In the genomic region with DNA sequence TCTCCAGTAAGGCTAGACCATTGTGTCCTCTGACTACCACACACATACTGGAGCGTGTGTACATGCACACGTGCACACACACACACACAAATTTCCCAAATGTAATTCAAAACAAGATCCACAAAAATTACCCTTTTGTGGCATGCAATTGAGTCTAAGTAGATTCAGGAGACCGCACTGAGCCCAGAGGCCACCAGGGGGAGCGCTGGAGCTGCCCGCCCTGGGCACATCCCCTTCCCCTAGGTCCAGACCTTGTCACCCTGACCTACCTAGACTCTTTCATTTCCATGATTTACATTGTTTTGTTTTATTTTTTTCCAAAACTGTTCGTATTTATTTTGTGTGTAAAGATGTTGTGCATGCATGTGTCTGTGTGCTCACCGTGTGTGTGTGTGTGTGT, we compare ENCODE assay signal across 8 mouse cellular contexts. TPM values are rescaled to one million over a fixed set of nuclear protein-coding genes. Genes with fewer than 3 reads are reported as not detected.
DNase-seq lines count a peak whose midpoint lies in the region; ATAC-seq and TF ChIP-seq lines count a peak whose summit lies in the region.

No protein-coding gene starts in this region.

- no peaks in the 10 kb centered on the region for H3K36me3 ChIP-seq in heart, adult 2 months (ENCODE audit: control insufficient read depth, insufficient read depth, low read length)
- H3K36me3 ChIP-seq in midbrain, postnatal 0 days (ENCODE audit: insufficient read depth, low read length), result peaks cover 3% of the 10 kb centered on the region; the same call in 1 of the 2 replicates

- no peaks in the 10 kb centered on the region for H3K27me3 ChIP-seq in heart, adult 2 months (ENCODE audit: control insufficient read depth, insufficient read depth, low read length)
- H3K27me3 ChIP-seq in midbrain, postnatal 0 days (ENCODE audit: insufficient read depth, low read length), result no peaks in the 10 kb centered on the region

- 7% methylated on average over 7 of the region's 7 CpGs for WGBS in heart, adult 2 months
- 10% methylated on average over 7 of the region's 7 CpGs for WGBS in midbrain, postnatal 0 days

- TF ChIP-seq CTCF in heart, adult 2 months (IDR thresholded peaks at IDR 0.05), result peak; percentile 94
- TF ChIP-seq CTCF in midbrain, postnatal 0 days (IDR thresholded peaks at IDR 0.05), result peak; percentile 76

- no peak overlapping the region for H3K27ac ChIP-seq in heart, adult 2 months
- H3K27ac ChIP-seq in midbrain, postnatal 0 days (ENCODE audit: low read depth, low read length), result no peak overlapping the region

- H3K9ac ChIP-seq in heart, adult 2 months (ENCODE audit: low read depth, low read length), result no peak overlapping the region
- H3K9ac ChIP-seq in midbrain, postnatal 0 days (replicated peaks; ENCODE audit: low read length, poor library complexity, severe bottlenecking), result no peak overlapping the region

- no peak for ATAC-seq in midbrain, postnatal 0 days (ENCODE audit: low FRiP score)

- no peak overlapping the region for H3K4me3 ChIP-seq in heart, adult 2 months
- H3K4me3 ChIP-seq in midbrain, postnatal 0 days (ENCODE audit: low read depth, low read length), result no peak overlapping the region

- intact Hi-C loops in heart, adult 2 months (cut with DNase I), result loop anchor here (1.0 to 5.0 kb wide), 3 partner anchors 25 to 156 kb away; no protein-coding TSS in a partner anchor

- H3K9me3 ChIP-seq in midbrain, postnatal 0 days (ENCODE audit: low read length), result no peaks in the 10 kb centered on the region

- TF ChIP-seq POLR2A in heart, adult 2 months (IDR thresholded peaks at IDR 0.05; ENCODE audit: insufficient read depth, low read depth, low read length), result no peak

- no peaks in the 10 kb centered on the region for H3K79me2 ChIP-seq in heart, adult 2 months (replicated peaks; ENCODE audit: control insufficient read depth, insufficient read depth, low read length)

- no peak overlapping the region for H3K4me2 ChIP-seq in midbrain, postnatal 0 days (ENCODE audit: low read depth, low read length, poor library complexity, severe bottlenecking)

- peak; percentile 50 to 77 for DNase-seq in heart, adult 2 months
- DNase-seq in heart, adult 11 months, result no peak
- DNase-seq in urinary bladder, postnatal 14 days (ENCODE audit: low spot score), result peak; percentile 52
- DNase-seq in urinary bladder, adult 2 months (ENCODE audit: low spot score), result no peak
- peak; percentile 81 for DNase-seq in cerebellum, adult 9-10 months
- DNase-seq in kidney, adult 9 months, result peak; percentile 67
- DNase-seq in midbrain, postnatal 0 days (ENCODE audit: low spot score), result no peak
- no peak for DNase-seq in frontal cortex, postnatal 14 days (ENCODE audit: low spot score in 2 of 2)

- TF ChIP-seq EP300 in heart, adult 2 months (IDR thresholded peaks at IDR 0.05; ENCODE audit: insufficient read depth, low read depth, low read length), result no peak

- no peaks in the 10 kb centered on the region for H3K4me1 ChIP-seq in heart, adult 2 months (ENCODE audit: control insufficient read depth, insufficient read depth, low read length)
- H3K4me1 ChIP-seq in midbrain, postnatal 0 days (ENCODE audit: insufficient read depth, low read length), result peaks cover 4% of the 10 kb centered on the region; the same call in 1 of the 2 replicates

RNA-seq across cellular contexts. Expression of gene Gng7, which starts 1.9 kb away (rescaled TPM):
- under 1 TPM; 0.50 to 0.63 TPM for total RNA-seq in heart, adult 2 months (2021)
- 0.68 and 1.1 TPM in 2 replicates for polyA plus RNA-seq in heart, adult 2 months (2012; rRNA removed)
- 4.2 and 5.4 TPM in 2 replicates for polyA plus RNA-seq in urinary bladder, adult 2 months (2012; rRNA removed)
- 27.6 and 40.7 TPM in 2 replicates for total RNA-seq in midbrain, postnatal 0 days (2014; rRNA removed)
- polyA plus RNA-seq in midbrain, postnatal 0 days (2015; fragmentation: Nextera tagmentation; extraction: Ambion mirVana), result 29.5 and 29.9 TPM in 2 replicates

RNA-seq across cellular contexts. Expression of gene Diras1, which starts 8.8 kb away (rescaled TPM):
- not detected for total RNA-seq in heart, adult 2 months (2021)
- 0.04 and 0.06 TPM in 2 replicates for polyA plus RNA-seq in heart, adult 2 months (2012; rRNA removed)
- polyA plus RNA-seq in urinary bladder, adult 2 months (2012; rRNA removed), result 0.12 and 0.17 TPM in 2 replicates
- total RNA-seq in midbrain, postnatal 0 days (2014; rRNA removed), result 104 and 119 TPM in 2 replicates
- 95.2 and 98.3 TPM in 2 replicates for polyA plus RNA-seq in midbrain, postnatal 0 days (2015; fragmentation: Nextera tagmentation; extraction: Ambion mirVana)

RNA-seq across cellular contexts. Expression of gene Slc39a3, which starts 20.6 kb away (rescaled TPM):
- total RNA-seq in heart, adult 2 months (2021), result 10 to 100 TPM; 13.9 to 14.4 TPM
- 20.5 and 21.9 TPM in 2 replicates for polyA plus RNA-seq in heart, adult 2 months (2012; rRNA removed)
- polyA plus RNA-seq in urinary bladder, adult 2 months (2012; rRNA removed), result 25.3 and 29.3 TPM in 2 replicates
- total RNA-seq in midbrain, postnatal 0 days (2014; rRNA removed), result 115 and 122 TPM in 2 replicates
- polyA plus RNA-seq in midbrain, postnatal 0 days (2015; fragmentation: Nextera tagmentation; extraction: Ambion mirVana), result 50.2 and 54.7 TPM in 2 replicates

RNA-seq across cellular contexts. Expression of gene Sgta, which starts 43.3 kb away (rescaled TPM):
- 10 to 100 TPM; 84.5 to 90.1 TPM for total RNA-seq in heart, adult 2 months (2021)
- 158 and 161 TPM in 2 replicates for polyA plus RNA-seq in heart, adult 2 months (2012; rRNA removed)
- 90.0 and 93.9 TPM in 2 replicates for polyA plus RNA-seq in urinary bladder, adult 2 months (2012; rRNA removed)
- total RNA-seq in midbrain, postnatal 0 days (2014; rRNA removed), result 216 and 236 TPM in 2 replicates
- polyA plus RNA-seq in midbrain, postnatal 0 days (2015; fragmentation: Nextera tagmentation; extraction: Ambion mirVana), result 325 and 348 TPM in 2 replicates

RNA-seq across cellular contexts. Expression of gene Thop1, which starts 53.2 kb away (rescaled TPM):
- total RNA-seq in heart, adult 2 months (2021), result 10 to 100 TPM; 11.3 to 15.5 TPM
- 15.2 and 17.0 TPM in 2 replicates for polyA plus RNA-seq in heart, adult 2 months (2012; rRNA removed)
- polyA plus RNA-seq in urinary bladder, adult 2 months (2012; rRNA removed), result 21.7 and 22.7 TPM in 2 replicates
- 59.9 and 67.1 TPM in 2 replicates for total RNA-seq in midbrain, postnatal 0 days (2014; rRNA removed)
- polyA plus RNA-seq in midbrain, postnatal 0 days (2015; fragmentation: Nextera tagmentation; extraction: Ambion mirVana), result 35.2 and 35.8 TPM in 2 replicates

Comparison
In these comparisons a context has a peak if more than half of its experiments do, and no peak if none do; other contexts are left out.
1. DNase-seq: peak in heart, adult 2 months (2 of 2), urinary bladder, postnatal 14 days (single experiment), cerebellum, adult 9-10 months (single experiment) and kidney, adult 9 months (single experiment); none in heart, adult 11 months (single experiment), urinary bladder, adult 2 months (single experiment), midbrain, postnatal 0 days (single experiment) and frontal cortex, postnatal 14 days (0 of 2).
2. RNA of gene Diras1, which starts 8.8 kb away (polyA plus RNA-seq): 95.2 to 98.3 TPM in midbrain, postnatal 0 days; 0.12 to 0.17 TPM in urinary bladder, adult 2 months and 0.04 to 0.06 TPM in heart, adult 2 months; every median in the first group is over 10 times any median in the second.